Mouse (Mus musculus): ENCODE results near the gene Sik2. TPM values are rescaled to one million over a fixed set of nuclear protein-coding genes. Genes with fewer than 3 reads are reported as not detected.

The Sik2 gene
- 10.5 TPM for polyA plus RNA-seq (2012; fragmentation: generic; extraction: Trizol)

GRCm38 (mm10) chr9:51008841-51009655, at the start of gene Sik2:
Gene Sik2 (minus strand): TSS chr9:51009073.
- no peaks in the 10 kb centered on the region for H3K27me3 ChIP-seq (ENCODE audit: control insufficient read depth, insufficient read depth, insufficient read length)
- H3K4me3 ChIP-seq = peak within 1 kb of the TSS; percentile 40
- peaks cover 34% of the 10 kb centered on the region for H3K79me2 ChIP-seq (ENCODE audit: control insufficient read depth, insufficient read depth)
- no peak for TF ChIP-seq SRF (IDR thresholded peaks at IDR 0.05; ENCODE audit: control insufficient read depth, insufficient read length, low read depth)
- peak; percentile 98 for TF ChIP-seq POLR2AphosphoS2 (IDR thresholded peaks at IDR 0.05; ENCODE audit: insufficient read length, low read depth)
- TF ChIP-seq REST (IDR thresholded peaks at IDR 0.05; ENCODE audit: insufficient read depth, insufficient read length) = peak; percentile 15
- TF ChIP-seq MYOG (IDR thresholded peaks at IDR 0.05; ENCODE audit: control insufficient read depth in 1 of 3, insufficient read depth in 1 of 3, insufficient read length in 2 of 3, low read depth in 2 of 3) = peak in 1 of 3 experiments; percentile 23
- peak; percentile 93 for TF ChIP-seq POLR2A (IDR thresholded peaks at IDR 0.05; ENCODE audit: insufficient read length, low read depth)
- TF ChIP-seq USF1 (IDR thresholded peaks at IDR 0.05; ENCODE audit: low read depth) = no peak
- TF ChIP-seq CEBPB (IDR thresholded peaks at IDR 0.05; ENCODE audit: insufficient read depth, poor library complexity, severe bottlenecking) = no peak
- no peak for TF ChIP-seq TCF12 (IDR thresholded peaks at IDR 0.05; ENCODE audit: insufficient read depth, poor library complexity, severe bottlenecking)
- TF ChIP-seq MYOD1 (IDR thresholded peaks at IDR 0.05; ENCODE audit: control insufficient read depth in 1 of 3, insufficient read length in 2 of 3, low read depth in 2 of 3) = peak in 1 of 3 experiments; percentile 55
- no peak for TF ChIP-seq TCF3 (IDR thresholded peaks at IDR 0.05; ENCODE audit: insufficient read length, low read depth)
- TF ChIP-seq E2F4 (IDR thresholded peaks at IDR 0.05; ENCODE audit: insufficient read depth) = no peak
- TF ChIP-seq MAX (IDR thresholded peaks at IDR 0.05; ENCODE audit: low read depth) = no peak
- H3K36me3 ChIP-seq (ENCODE audit: control insufficient read depth, insufficient read depth) = no peaks in the 10 kb centered on the region
- peak within 1 kb of the TSS; percentile 81 for H3ac ChIP-seq (ENCODE audit: control insufficient read depth, insufficient read length)
- H3K4me2 ChIP-seq (ENCODE audit: low read depth) = peak within 1 kb of the TSS; percentile 88

- H3K4me3 ChIP-seq = no peak overlapping the region
- no peak for TF ChIP-seq REST (IDR thresholded peaks at IDR 0.05; ENCODE audit: insufficient read depth, insufficient read length)
- H3ac ChIP-seq (ENCODE audit: control insufficient read depth, insufficient read length) = no peak overlapping the region
- peaks cover 9% of the 10 kb centered on the region for H3K36me3 ChIP-seq (ENCODE audit: control insufficient read depth, insufficient read depth)
- no peaks in the 10 kb centered on the region for H3K79me2 ChIP-seq (ENCODE audit: control insufficient read depth, insufficient read depth)
- H3K27me3 ChIP-seq (ENCODE audit: control insufficient read depth, insufficient read depth, insufficient read length) = no peaks in the 10 kb centered on the region
- H3K4me2 ChIP-seq (ENCODE audit: low read depth) = peak overlapping the region; percentile 47
Measured at GRCm38 (mm10) chr9:51056360-51057324, 47.8 kb upstream of the Sik2 start.

- Histone ChIP-seq H3K4me2 (ENCODE audit: low read depth) (no peak overlapping the region), H3K27me3 (ENCODE audit: control insufficient read depth, insufficient read depth, insufficient read length) (no peaks in the 10 kb centered on the region), H3K79me2 (ENCODE audit: control insufficient read depth, insufficient read depth) (no peaks in the 10 kb centered on the region), H3K4me3 (no peak overlapping the region), H3K36me3 (ENCODE audit: control insufficient read depth, insufficient read depth) (peaks cover 5% of the 10 kb centered on the region), H3ac (ENCODE audit: control insufficient read depth, insufficient read length) (no peak overlapping the region)
- TF ChIP-seq SRF (IDR thresholded peaks at IDR 0.05; ENCODE audit: control insufficient read depth, insufficient read length, low read depth) (no peak), POLR2AphosphoS2 (IDR thresholded peaks at IDR 0.05; ENCODE audit: insufficient read length, low read depth) (no peak), MYOD1 (IDR thresholded peaks at IDR 0.05; ENCODE audit: control insufficient read depth in 1 of 3, insufficient read length in 2 of 3, low read depth in 2 of 3) (no peak), USF1 (IDR thresholded peaks at IDR 0.05; ENCODE audit: low read depth) (no peak), MAX (IDR thresholded peaks at IDR 0.05; ENCODE audit: low read depth) (no peak), TCF3 (IDR thresholded peaks at IDR 0.05; ENCODE audit: insufficient read length, low read depth) (no peak), POLR2A (IDR thresholded peaks at IDR 0.05; ENCODE audit: insufficient read length, low read depth) (no peak), MYOG (IDR thresholded peaks at IDR 0.05; ENCODE audit: control insufficient read depth in 1 of 3, insufficient read depth in 1 of 3, insufficient read length in 2 of 3, low read depth in 2 of 3) (no peak), CEBPB (IDR thresholded peaks at IDR 0.05; ENCODE audit: insufficient read depth, poor library complexity, severe bottlenecking) (no peak), TCF12 (IDR thresholded peaks at IDR 0.05; ENCODE audit: insufficient read depth, poor library complexity, severe bottlenecking) (no peak), REST (IDR thresholded peaks at IDR 0.05; ENCODE audit: insufficient read depth, insufficient read length) (no peak), E2F4 (IDR thresholded peaks at IDR 0.05; ENCODE audit: insufficient read depth) (no peak)
Measured at GRCm38 (mm10) chr9:51052180-51052579, 43.3 kb upstream of the Sik2 start.

GRCm38 (mm10) chr9:51042136-51042535, 33.3 kb upstream of the Sik2 start:
- Histone ChIP-seq H3ac (ENCODE audit: control insufficient read depth, insufficient read length) (no peak overlapping the region), H3K79me2 (ENCODE audit: control insufficient read depth, insufficient read depth) (no peaks in the 10 kb centered on the region), H3K4me3 (no peak overlapping the region), H3K4me2 (ENCODE audit: low read depth) (peak overlapping the region; percentile 49), H3K36me3 (ENCODE audit: control insufficient read depth, insufficient read depth) (no peaks in the 10 kb centered on the region), H3K27me3 (ENCODE audit: control insufficient read depth, insufficient read depth, insufficient read length) (no peaks in the 10 kb centered on the region)
- TF ChIP-seq REST (IDR thresholded peaks at IDR 0.05; ENCODE audit: insufficient read depth, insufficient read length) = no peak
- TF ChIP-seq CEBPB (IDR thresholded peaks at IDR 0.05; ENCODE audit: insufficient read depth, poor library complexity, severe bottlenecking) = no peak
- no peak for TF ChIP-seq MAX (IDR thresholded peaks at IDR 0.05; ENCODE audit: low read depth)
- TF ChIP-seq TCF12 (IDR thresholded peaks at IDR 0.05; ENCODE audit: insufficient read depth, poor library complexity, severe bottlenecking) = no peak
- TF ChIP-seq TCF3 (IDR thresholded peaks at IDR 0.05; ENCODE audit: insufficient read length, low read depth) = no peak
- no peak for TF ChIP-seq MYOD1 (IDR thresholded peaks at IDR 0.05; ENCODE audit: control insufficient read depth in 1 of 3, insufficient read length in 2 of 3, low read depth in 2 of 3)
- TF ChIP-seq E2F4 (IDR thresholded peaks at IDR 0.05; ENCODE audit: insufficient read depth) = no peak
- no peak for TF ChIP-seq MYOG (IDR thresholded peaks at IDR 0.05; ENCODE audit: control insufficient read depth in 1 of 3, insufficient read depth in 1 of 3, insufficient read length in 2 of 3, low read depth in 2 of 3)
- TF ChIP-seq SRF (IDR thresholded peaks at IDR 0.05; ENCODE audit: control insufficient read depth, insufficient read length, low read depth) = no peak
- no peak for TF ChIP-seq POLR2A (IDR thresholded peaks at IDR 0.05; ENCODE audit: insufficient read length, low read depth)
- no peak for TF ChIP-seq POLR2AphosphoS2 (IDR thresholded peaks at IDR 0.05; ENCODE audit: insufficient read length, low read depth)
- no peak for TF ChIP-seq USF1 (IDR thresholded peaks at IDR 0.05; ENCODE audit: low read depth)
